Mouse (Mus musculus) adrenal gland, postnatal 4 days (tissue): ENCODE results near the gene Limch1. TPM values are rescaled to one million over a fixed set of nuclear protein-coding genes. Genes with fewer than 3 reads are reported as not detected.

Experiments
- DNase-seq, 2 experiments: peaks; one replicate each; pipeline ENCODE4 v3.0.0; 2021 to 2022; ENCODE audit warnings: low spot score in 2 of 2, mixed read lengths in 2 of 2
- microRNA-seq: library from miRNA; unstranded; fragments of <30 nt; microRNA quantifications from one replicate; pipeline ENCODE4 v1.2.0, GENCODE M21; 2021
- total RNA-seq, 2 experiments: library from RNA; stranded (reverse); gene quantifications; 2 replicates each; pipeline ENCODE4 v1.2.3; 2021

The Limch1 gene
- total RNA-seq, 2 experiments from 2014 or later, result 150 to 161 TPM

- no peak for DNase-seq
Measured at GRCm38 (mm10) chr5:67098051-67098732, 352.6 kb downstream of the Limch1 start.

GRCm38 (mm10) chr5:67098733-67099323 is 353.2 kb downstream of the Limch1 start, which contains the start of gene Phox2b:
TSS of gene Phox2b (minus strand) at chr5:67099301.
- DNase-seq, result no peak

GRCm38 (mm10) chr5:67099393-67100271 is 354.0 kb downstream of the Limch1 start:
- no peak for DNase-seq

GRCm38 (mm10) chr5:67100564-67101394 is 355.2 kb downstream of the Limch1 start:
- no peak for DNase-seq

GRCm38 (mm10) chr5:67101395-67101760 is 355.8 kb downstream of the Limch1 start:
- no peak for DNase-seq

GRCm38 (mm10) chr5:67101793-67102600 is 356.4 kb downstream of the Limch1 start:
- DNase-seq, result no peak

- no peak for DNase-seq
Measured at GRCm38 (mm10) chr5:67103016-67103415, 357.4 kb downstream of the Limch1 start.

GRCm38 (mm10) chr5:67106261-67106660 is 360.6 kb downstream of the Limch1 start:
- no peak for DNase-seq

Small RNAs within 50 kb of the gene (microRNA-seq; reads per million reads assigned to microRNA genes)
- gene Gm23841, result not detected

Other genes with a start within 250 kb of the Limch1 start
- gene Apbb2, start 127.0 kb upstream of the Limch1 start, total RNA-seq, result 10 to 100 TPM; 69.4 to 79.6 TPM
- 100 to 1,000 TPM; 219 to 249 TPM for gene Uchl1, start 69.7 kb upstream of the Limch1 start, total RNA-seq